Mouse (Mus musculus) B cell, adult (primary cell): Measurements from ENCODE around the gene Ap1b1. TPM values are rescaled to one million over a fixed set of nuclear protein-coding genes. Genes with fewer than 3 reads are reported as not detected.

Experiments
- total RNA-seq: library from RNA; stranded (reverse); gene quantifications from 4 replicates; pipeline ENCODE4 v1.2.4, GENCODE M21; 2023; ENCODE audit not compliant: inconsistent age

The Ap1b1 gene
- 103 to 111 TPM (median 105 TPM) in 4 replicates for total RNA-seq

GRCm38 (mm10) chr11:4986695-4987486, at the start of gene Ap1b1:
TSS of gene Ap1b1 (plus strand) at chr11:4986824.

GRCm38 (mm10) chr11:4947813-4948174, 38.8 kb upstream of the Ap1b1 start, which contains the start of gene Nefh:
TSS of gene Nefh (minus strand) at chr11:4948064.

GRCm38 (mm10) chr11:5057856-5058641, 71.4 kb downstream of the Ap1b1 start, which contains the start of gene Rasl10a:
TSS of gene Rasl10a (plus strand) at chr11:5058128.

GRCm38 (mm10) chr11:5065056-5065821, 78.6 kb downstream of the Ap1b1 start, which contains the start of gene Gas2l1:
TSS of gene Gas2l1 (minus strand) at chr11:5065327.

Other genes starting within 250 kb of the Ap1b1 start
- gene Cabp7, start 240.0 kb upstream of the Ap1b1 start, total RNA-seq: 0.18 TPM in 1 of 4 replicates, not detected in the others
- gene Nf2, start 137.3 kb upstream of the Ap1b1 start, total RNA-seq: 41.0 to 47.1 TPM (median 44.3 TPM) in 4 replicates
- gene Nipsnap1, start 112.9 kb upstream of the Ap1b1 start, total RNA-seq: 16.6 to 22.0 TPM (median 20.8 TPM) in 4 replicates
- gene Thoc5, start 91.5 kb upstream of the Ap1b1 start, total RNA-seq: 38.8 to 46.4 TPM (median 43.7 TPM) in 4 replicates
- gene Nefh, start 38.8 kb upstream of the Ap1b1 start, total RNA-seq: 0.12 to 0.30 TPM (median 0.19 TPM) in 4 replicates
- gene Rasl10a, start 71.3 kb downstream of the Ap1b1 start, total RNA-seq: 4.3 to 6.5 TPM (median 5.4 TPM) in 4 replicates
- 1.9 to 2.1 TPM (median 2.0 TPM) in 4 replicates for gene Gas2l1, start 78.5 kb downstream of the Ap1b1 start, total RNA-seq
- gene Rhbdd3, start 112.1 kb downstream of the Ap1b1 start, total RNA-seq: 5.2 to 10.8 TPM (median 6.9 TPM) in 4 replicates
- gene Ewsr1, start 112.4 kb downstream of the Ap1b1 start, total RNA-seq: 600 to 638 TPM (median 613 TPM) in 4 replicates
- 18.8 to 31.4 TPM (median 27.5 TPM) in 4 replicates for gene Emid1, start 165.4 kb downstream of the Ap1b1 start, total RNA-seq